Mouse (Mus musculus): ENCODE data around the gene Kidins220. TPM values are rescaled to one million over a fixed set of nuclear protein-coding genes. Genes with fewer than 3 reads are reported as not detected.

Gene Kidins220
- 225 TPM in 2 replicates for polyA plus RNA-seq (2012; rRNA removed)

DNA sequence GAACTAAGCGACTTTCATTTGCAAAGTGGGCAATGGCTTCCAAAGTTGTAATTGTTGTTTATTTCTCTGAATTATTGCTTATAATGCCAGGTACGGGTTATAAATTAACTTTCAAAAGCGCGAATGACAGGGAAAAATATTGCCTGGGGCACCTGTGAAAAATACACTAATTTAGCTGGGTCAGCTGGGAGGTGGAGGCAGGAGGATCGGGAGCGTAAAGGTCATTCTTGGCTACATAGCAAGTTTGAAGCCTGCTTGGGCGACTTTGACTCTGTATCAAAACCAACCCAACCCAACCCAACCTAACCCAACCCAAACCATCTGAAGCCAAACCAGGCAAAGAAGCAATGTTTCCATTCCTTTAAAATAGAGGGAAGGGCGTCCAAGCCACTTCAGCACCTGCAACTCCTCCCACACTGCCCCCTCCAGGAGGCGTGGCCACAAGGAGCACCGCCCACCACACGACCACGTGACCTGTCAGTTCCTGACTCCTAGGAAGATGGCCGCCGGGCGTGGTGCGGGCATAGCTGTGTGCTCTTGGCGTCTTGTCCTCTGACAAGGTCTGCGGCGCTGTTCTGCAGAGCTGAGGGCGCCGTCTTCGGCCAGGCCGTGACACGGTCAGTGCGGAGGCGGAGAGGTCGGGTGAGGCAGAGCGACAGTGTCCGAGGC is at the start of gene Kidins220:
Gene Kidins220, plus strand, starts transcription at position 480 of the 669 bp plus-strand sequence.
- H3K4me1 ChIP-seq (ENCODE audit: control insufficient read depth, insufficient read depth, low read length): peaks cover 6% of the 10 kb centered on the region
- peak within 1 kb of the TSS; percentile 81 for H3K4me3 ChIP-seq (ENCODE audit: insufficient read depth, low read length)
- H3K27ac ChIP-seq (ENCODE audit: insufficient read depth, low read length): peak within 1 kb of the TSS; percentile 64
- no peak for TF ChIP-seq CTCF (IDR thresholded peaks at IDR 0.05; ENCODE audit: extremely low read depth, insufficient read depth, low read length)
- TF ChIP-seq POLR2A (IDR thresholded peaks at IDR 0.05; ENCODE audit: extremely low read depth, insufficient read depth, low read length): peak; percentile 98

- Histone ChIP-seq H3K4me3 (ENCODE audit: insufficient read depth, low read length) (no peak overlapping the region), H3K27ac (ENCODE audit: insufficient read depth, low read length) (no peak overlapping the region), H3K4me1 (ENCODE audit: control insufficient read depth, insufficient read depth, low read length) (peaks cover 3% of the 10 kb centered on the region)
- no peak for TF ChIP-seq CTCF (IDR thresholded peaks at IDR 0.05; ENCODE audit: extremely low read depth, insufficient read depth, low read length)
Measured at GRCm38 (mm10) chr12:24925276-24925675, 49.4 kb upstream of the Kidins220 start.

- H3K4me1 ChIP-seq (ENCODE audit: control insufficient read depth, insufficient read depth, low read length): peaks cover 3% of the 10 kb centered on the region
- H3K4me3 ChIP-seq (ENCODE audit: insufficient read depth, low read length): no peak overlapping the region
- TF ChIP-seq CTCF (IDR thresholded peaks at IDR 0.05; ENCODE audit: extremely low read depth, insufficient read depth, low read length) (no peak), POLR2A (IDR thresholded peaks at IDR 0.05; ENCODE audit: extremely low read depth, insufficient read depth, low read length) (no peak)
- no peak overlapping the region for H3K27ac ChIP-seq (ENCODE audit: insufficient read depth, low read length)
Measured at GRCm38 (mm10) chr12:24925684-24926083, 49.0 kb upstream of the Kidins220 start.

DNA sequence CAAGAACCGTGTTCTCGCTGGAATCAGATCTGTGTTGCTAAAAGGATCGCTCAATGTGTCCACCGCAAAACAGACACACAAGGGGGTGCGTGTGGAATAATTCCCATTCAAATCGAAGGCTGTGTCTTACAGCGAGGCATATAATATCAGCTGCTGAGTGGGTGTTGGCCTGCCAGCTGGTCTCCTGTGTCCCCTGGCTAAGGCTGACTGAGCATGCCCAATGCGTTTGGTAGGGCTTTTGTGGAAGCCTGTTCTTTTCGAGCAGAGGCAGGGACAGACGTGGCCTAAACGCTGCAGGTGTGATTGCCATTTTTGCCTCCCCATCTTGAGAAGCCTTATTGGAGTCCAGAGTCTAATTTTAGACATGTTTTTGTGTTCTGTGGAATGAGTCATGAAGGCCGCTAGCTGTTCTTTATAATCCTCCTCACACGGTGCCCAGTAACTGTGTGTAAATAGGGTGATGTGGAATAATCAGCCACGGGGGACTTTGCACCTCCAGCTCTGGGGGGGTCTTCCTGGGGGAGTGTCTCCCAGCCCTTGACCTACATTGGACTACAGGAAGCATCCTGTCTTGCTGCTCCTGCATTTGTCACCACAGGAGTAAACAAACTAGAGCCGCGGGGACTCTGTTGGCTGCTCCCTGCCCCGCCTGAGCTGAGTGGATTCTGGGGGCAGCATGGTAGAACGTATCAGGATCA is 46.5 kb upstream of the Kidins220 start:
- Histone ChIP-seq H3K27ac (ENCODE audit: insufficient read depth, low read length) (no peak overlapping the region; the same call in 1 of the 2 replicates), H3K4me3 (ENCODE audit: insufficient read depth, low read length) (no peak overlapping the region), H3K4me1 (ENCODE audit: control insufficient read depth, insufficient read depth, low read length) (peaks cover 3% of the 10 kb centered on the region)
- TF ChIP-seq CTCF (IDR thresholded peaks at IDR 0.05; ENCODE audit: extremely low read depth, insufficient read depth, low read length) (no peak), POLR2A (IDR thresholded peaks at IDR 0.05; ENCODE audit: extremely low read depth, insufficient read depth, low read length) (no peak)

DNA sequence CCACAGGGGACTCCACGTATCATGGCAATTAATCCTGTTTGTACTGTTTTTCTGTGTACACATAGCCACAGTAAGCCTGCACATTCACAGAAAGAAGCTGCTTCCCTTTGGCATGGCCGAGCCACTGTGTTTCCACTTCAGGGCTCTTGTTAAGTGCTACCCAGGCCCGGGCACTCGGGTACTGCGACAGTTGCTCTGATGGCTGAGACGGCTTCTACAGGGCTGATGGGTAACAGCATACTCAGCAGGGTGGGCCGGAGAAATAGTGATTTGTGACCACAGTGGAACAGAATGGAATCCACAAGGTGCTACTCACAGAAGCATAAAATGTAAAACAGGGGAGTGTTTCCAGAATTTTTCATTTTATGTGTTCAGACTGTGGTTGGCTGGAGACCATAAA is 45.7 kb upstream of the Kidins220 start:
- Histone ChIP-seq H3K4me1 (ENCODE audit: control insufficient read depth, insufficient read depth, low read length) (peaks cover 3% of the 10 kb centered on the region), H3K4me3 (ENCODE audit: insufficient read depth, low read length) (no peak overlapping the region), H3K27ac (ENCODE audit: insufficient read depth, low read length) (no peak overlapping the region)
- TF ChIP-seq CTCF (IDR thresholded peaks at IDR 0.05; ENCODE audit: extremely low read depth, insufficient read depth, low read length) (no peak), POLR2A (IDR thresholded peaks at IDR 0.05; ENCODE audit: extremely low read depth, insufficient read depth, low read length) (no peak)

DNA sequence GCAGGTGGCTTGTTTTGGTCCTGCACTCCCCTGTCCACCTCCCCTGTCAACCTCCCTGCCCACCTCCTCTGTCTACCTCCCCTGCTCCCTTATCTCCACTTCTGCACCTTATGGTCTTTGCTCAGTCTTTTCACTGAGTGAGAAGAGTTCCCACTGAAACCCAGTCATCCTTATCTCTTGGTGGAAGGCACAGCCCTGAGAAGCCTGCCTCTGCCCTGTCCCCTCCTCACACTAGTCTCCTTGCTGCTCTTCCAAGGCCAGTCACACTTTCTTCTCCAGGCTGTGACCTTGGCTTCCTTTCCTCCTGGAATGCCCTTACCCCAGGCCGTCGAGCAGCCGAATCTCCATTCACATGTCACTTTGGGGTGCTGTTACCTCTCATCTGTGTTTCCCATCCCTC is 44.0 kb upstream of the Kidins220 start:
- Histone ChIP-seq H3K27ac (ENCODE audit: insufficient read depth, low read length) (no peak overlapping the region), H3K4me1 (ENCODE audit: control insufficient read depth, insufficient read depth, low read length) (peaks cover 1% of the 10 kb centered on the region; the same call in 1 of the 2 replicates), H3K4me3 (ENCODE audit: insufficient read depth, low read length) (no peak overlapping the region)
- TF ChIP-seq CTCF (IDR thresholded peaks at IDR 0.05; ENCODE audit: extremely low read depth, insufficient read depth, low read length) (no peak), POLR2A (IDR thresholded peaks at IDR 0.05; ENCODE audit: extremely low read depth, insufficient read depth, low read length) (no peak)

DNA sequence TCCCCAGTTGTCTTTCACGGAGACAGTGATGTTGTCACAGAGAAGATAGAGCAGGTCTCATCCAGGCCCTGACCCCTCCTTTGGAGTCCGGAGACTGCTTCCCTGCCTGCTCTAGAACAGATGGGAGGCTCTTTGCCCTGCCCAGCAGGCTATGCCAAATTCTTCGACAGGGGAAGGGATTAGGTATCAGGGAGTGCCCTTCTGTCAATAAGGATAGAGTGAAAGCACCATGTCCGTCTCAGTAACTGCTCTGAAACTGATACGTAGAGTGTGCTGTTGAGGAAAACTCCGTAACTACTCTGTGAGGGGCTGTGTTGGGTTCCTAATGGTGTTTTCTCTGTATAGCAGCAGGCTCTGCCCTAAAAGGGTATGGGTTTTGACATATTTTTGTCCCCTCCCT is 42.6 kb upstream of the Kidins220 start:
- Histone ChIP-seq H3K27ac (ENCODE audit: insufficient read depth, low read length) (no peak overlapping the region), H3K4me3 (ENCODE audit: insufficient read depth, low read length) (no peak overlapping the region), H3K4me1 (ENCODE audit: control insufficient read depth, insufficient read depth, low read length) (0 out of 2 replicates have a peak, but pooled peaks cover 1% of the 10 kb centered on the region)
- TF ChIP-seq CTCF (IDR thresholded peaks at IDR 0.05; ENCODE audit: extremely low read depth, insufficient read depth, low read length) (no peak), POLR2A (IDR thresholded peaks at IDR 0.05; ENCODE audit: extremely low read depth, insufficient read depth, low read length) (no peak)

- no peak for TF ChIP-seq POLR2A (IDR thresholded peaks at IDR 0.05; ENCODE audit: extremely low read depth, insufficient read depth, low read length)
- TF ChIP-seq CTCF (IDR thresholded peaks at IDR 0.05; ENCODE audit: extremely low read depth, insufficient read depth, low read length): no peak
- H3K4me1 ChIP-seq (ENCODE audit: control insufficient read depth, insufficient read depth, low read length): no peaks in the 10 kb centered on the region
- H3K4me3 ChIP-seq (ENCODE audit: insufficient read depth, low read length): no peak overlapping the region
- H3K27ac ChIP-seq (ENCODE audit: insufficient read depth, low read length): no peak overlapping the region
Measured at GRCm38 (mm10) chr12:24933206-24933775, 41.4 kb upstream of the Kidins220 start.

DNA sequence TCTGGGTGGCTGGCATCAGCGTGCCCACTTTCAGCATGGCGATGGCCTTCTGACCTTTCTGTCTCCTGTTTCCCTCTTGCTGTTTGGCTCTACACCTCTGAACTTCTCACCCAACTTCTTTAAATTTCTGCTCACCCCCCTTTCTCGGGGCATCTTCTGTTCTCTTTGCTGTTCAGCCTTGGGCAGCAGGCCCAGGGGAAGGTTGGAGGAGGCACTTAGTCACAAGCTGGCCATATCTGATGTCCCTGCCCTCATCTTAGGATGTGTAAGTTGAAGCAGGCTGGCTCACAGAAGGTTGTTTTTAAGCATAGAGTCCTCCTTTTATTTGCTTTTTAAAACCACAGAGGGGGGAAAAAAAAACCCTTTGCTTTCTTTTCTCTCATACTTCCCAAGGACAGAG is 40.7 kb upstream of the Kidins220 start:
- no peak overlapping the region for H3K4me3 ChIP-seq (ENCODE audit: insufficient read depth, low read length)
- no peak overlapping the region for H3K27ac ChIP-seq (ENCODE audit: insufficient read depth, low read length)
- no peaks in the 10 kb centered on the region for H3K4me1 ChIP-seq (ENCODE audit: control insufficient read depth, insufficient read depth, low read length)
- no peak for TF ChIP-seq CTCF (IDR thresholded peaks at IDR 0.05; ENCODE audit: extremely low read depth, insufficient read depth, low read length)
- no peak for TF ChIP-seq POLR2A (IDR thresholded peaks at IDR 0.05; ENCODE audit: extremely low read depth, insufficient read depth, low read length)

DNA sequence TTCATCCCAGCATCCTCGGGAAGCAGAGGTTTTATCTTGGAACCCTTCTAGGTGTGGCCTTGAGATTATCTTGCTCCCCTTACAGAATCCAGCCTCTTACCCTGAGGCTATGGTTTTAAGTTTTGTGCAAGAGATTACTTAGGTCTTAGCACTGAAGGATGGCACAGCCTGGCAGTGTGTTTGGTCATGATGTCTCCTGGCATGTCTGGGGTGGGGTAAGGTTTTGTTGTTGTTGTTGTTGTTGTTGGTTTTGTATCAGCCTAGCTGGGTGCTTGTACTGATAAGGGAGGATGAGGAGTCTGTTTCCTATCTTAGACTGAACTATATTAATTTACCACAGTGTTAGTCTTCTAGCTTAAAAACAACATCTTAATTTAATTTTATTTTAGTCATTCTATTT is 38.4 kb upstream of the Kidins220 start:
- H3K27ac ChIP-seq (ENCODE audit: insufficient read depth, low read length): no peak overlapping the region
- no peak overlapping the region for H3K4me3 ChIP-seq (ENCODE audit: insufficient read depth, low read length)
- TF ChIP-seq POLR2A (IDR thresholded peaks at IDR 0.05; ENCODE audit: extremely low read depth, insufficient read depth, low read length) (no peak), CTCF (IDR thresholded peaks at IDR 0.05; ENCODE audit: extremely low read depth, insufficient read depth, low read length) (no peak)
- H3K4me1 ChIP-seq (ENCODE audit: control insufficient read depth, insufficient read depth, low read length): no peaks in the 10 kb centered on the region

All from cortical plate, adult 2 months (tissue).